Mouse (Mus musculus) kidney, postnatal 0 days (tissue): ENCODE measurements around the gene BC049715. TPM values are rescaled to one million over a fixed set of nuclear protein-coding genes. Genes with fewer than 3 reads are reported as not detected.
"Not testable (repeated sequence)": the region's sequence is repeated elsewhere in the genome, so short reads cannot be mapped to it uniquely, and the experiment has no call there.

Experiments
- ATAC-seq: fragments of 200-750 bp; cut with Nextera tagmentation; replicated peaks from 2 replicates; pipeline ENCODE4 v1.8.0; 2017; ENCODE audit warnings: low read depth, moderate number of reproducible peaks, moderate TSS enrichment, moderate library complexity; ENCODE audit not compliant: low FRiP score
- DNase-seq: peaks from one replicate; pipeline ENCODE4 v3.0.0-alpha.2; 2016; ENCODE audit warnings: low spot score
- H3K27ac ChIP-seq: fragments of 300-500 bp; sonication (generic); 2 replicates; pipeline ENCODE4 v1.5.1; 2014; ENCODE audit warnings: mild to moderate bottlenecking
- H3K27me3 ChIP-seq: fragments of 300-500 bp; sonication (generic); 2 replicates; pipeline ENCODE4 v1.6.1; 2014; ENCODE audit warnings: low read length, mixed read lengths; ENCODE audit not compliant: insufficient read depth
- H3K36me3 ChIP-seq: fragments of 300-500 bp; sonication (generic); 2 replicates; pipeline ENCODE4 v1.6.1; 2014; ENCODE audit warnings: low read length, mixed read lengths; ENCODE audit not compliant: insufficient read depth
- H3K4me1 ChIP-seq: fragments of 300-500 bp; sonication (generic); replicated peaks from 2 replicates; pipeline ENCODE4 v1.6.1; 2014; ENCODE audit warnings: antibody characterized with exemption, low read length, mixed read lengths; ENCODE audit not compliant: insufficient read depth
- H3K4me2 ChIP-seq: fragments of 300-500 bp; sonication (generic); 2 replicates; pipeline ENCODE4 v1.6.1; 2014; ENCODE audit warnings: mild to moderate bottlenecking, low read length, moderate library complexity, mixed read lengths
- H3K4me3 ChIP-seq: fragments of 300-500 bp; sonication (generic); replicated peaks from 2 replicates; pipeline ENCODE4 v1.5.1; 2014; ENCODE audit warnings: low read depth, low read length
- H3K9ac ChIP-seq: fragments of 300-500 bp; sonication (generic); 2 replicates; pipeline ENCODE4 v1.6.1; 2014; ENCODE audit warnings: low read depth, low read length
- H3K9me3 ChIP-seq: fragments of 300-500 bp; sonication (generic); replicated peaks from 2 replicates; pipeline ENCODE4 v1.6.1; 2016; ENCODE audit warnings: low read length, inconsistent platforms, mixed read lengths
- CTCF ChIP-seq: IDR thresholded peaks from 2 replicates; pipeline ENCODE4 v1.5.1; 2016; ENCODE audit warnings: antibody characterized with exemption, low read depth, mild to moderate bottlenecking, moderate library complexity
- WGBS: fragments of 180-500 bp; shearing (Covaris S2); extraction: QIAGEN DNeasy Blood & Tissue Kit; methylation state at CpG from one replicate; pipeline ENCODE4 v1.1.7; 2014; 5-methylcytosine and 5-hydroxymethylcytosine counted together
- polyA plus RNA-seq: library from polyadenylated mRNA; unstranded; fragments of >200 nt; fragmentation: Nextera tagmentation; extraction: Ambion mirVana; gene quantifications from 2 replicates; pipeline ENCODE4 v1.2.1, GENCODE M21; 2015

Gene BC049715
- polyA plus RNA-seq, 1 experiment from 2014 or later: 2.1 TPM

- no peak for TF ChIP-seq CTCF
- H3K27me3 ChIP-seq: no peaks in the 10 kb centered on the region
- H3K9me3 ChIP-seq: no peaks in the 10 kb centered on the region
- WGBS: 70% methylated on average over 5 of the region's 5 CpGs
- no peaks in the 10 kb centered on the region for H3K36me3 ChIP-seq
- no peak overlapping the region for H3K4me3 ChIP-seq
- no peaks in the 10 kb centered on the region; the same call in 1 of the 2 replicates for H3K4me1 ChIP-seq
- no peak for DNase-seq
- no peak overlapping the region for H3K9ac ChIP-seq
- no peak for ATAC-seq
- no peak overlapping the region for H3K27ac ChIP-seq
- no peak overlapping the region for H3K4me2 ChIP-seq
These were observed 41.5 kb downstream of the BC049715 start for GRCm38 (mm10) chr6:136868921-136869320.

GRCm38 (mm10) chr6:136874599-136874998 is 47.2 kb downstream of the BC049715 start:
- no peak for DNase-seq
- H3K27me3 ChIP-seq: no peaks in the 10 kb centered on the region
- ATAC-seq: no peak
- WGBS: 35% methylated on average over 8 of the region's 8 CpGs
- no peaks in the 10 kb centered on the region for H3K36me3 ChIP-seq
- peak overlapping the region; percentile 45 for H3K4me2 ChIP-seq
- no peaks in the 10 kb centered on the region; the same call in 1 of the 2 replicates for H3K4me1 ChIP-seq
- peak overlapping the region; percentile 11; the same call in 1 of the 2 replicates for H3K27ac ChIP-seq
- TF ChIP-seq CTCF: no peak
- no peaks in the 10 kb centered on the region for H3K9me3 ChIP-seq
- H3K4me3 ChIP-seq: peak overlapping the region; percentile 36
- H3K9ac ChIP-seq: peak overlapping the region; percentile 40; the same call in 1 of the 2 replicates

- H3K27me3 ChIP-seq: no peaks in the 10 kb centered on the region
- no peaks in the 10 kb centered on the region for H3K9me3 ChIP-seq
- ATAC-seq: peak; percentile 82
- peak within 1 kb of the TSS; percentile 50 for H3K4me2 ChIP-seq
- TF ChIP-seq CTCF: no peak
- H3K36me3 ChIP-seq: no peaks in the 10 kb centered on the region
- 12% methylated on average over 9 of the region's 9 CpGs for WGBS
- peak within 1 kb of the TSS; percentile 59; the same call in 1 of the 2 replicates for H3K27ac ChIP-seq
- H3K4me3 ChIP-seq: peak within 1 kb of the TSS; percentile 36
- no peaks in the 10 kb centered on the region; the same call in 1 of the 2 replicates for H3K4me1 ChIP-seq
- DNase-seq: peak; percentile 88
- H3K9ac ChIP-seq: peak within 1 kb of the TSS; percentile 59
These were observed 48.2 kb downstream of the BC049715 start, which contains the start of gene Mgp for GRCm38 (mm10) chr6:136875670-136876069. Mgp (minus strand) TSS chr6:136875823.

- no peaks in the 10 kb centered on the region for H3K4me1 ChIP-seq
- H3K27me3 ChIP-seq: no peaks in the 10 kb centered on the region
- H3K36me3 ChIP-seq: no peaks in the 10 kb centered on the region
- no peak overlapping the region for H3K9ac ChIP-seq
- H3K9me3 ChIP-seq: no peaks in the 10 kb centered on the region
- H3K27ac ChIP-seq: no peak overlapping the region
- no peak for ATAC-seq
- no peak overlapping the region for H3K4me2 ChIP-seq
- TF ChIP-seq CTCF: no peak
- H3K4me3 ChIP-seq: no peak overlapping the region
- no peak for DNase-seq
- WGBS: 45% methylated on average over 8 of the region's 8 CpGs
These were observed 54.3 kb downstream of the BC049715 start for GRCm38 (mm10) chr6:136881678-136882077.

GRCm38 (mm10) chr6:136883431-136883915 is 56.0 kb downstream of the BC049715 start:
- H3K4me2 ChIP-seq: no peak overlapping the region
- no peaks in the 10 kb centered on the region for H3K9me3 ChIP-seq
- no peak for DNase-seq
- no peak overlapping the region for H3K27ac ChIP-seq
- H3K4me3 ChIP-seq: no peak overlapping the region
- H3K9ac ChIP-seq: no peak overlapping the region
- no peak for TF ChIP-seq CTCF
- H3K27me3 ChIP-seq: no peaks in the 10 kb centered on the region
- ATAC-seq: no peak; the same call in 1 of the 2 replicates
- H3K36me3 ChIP-seq: no peaks in the 10 kb centered on the region
- no peaks in the 10 kb centered on the region for H3K4me1 ChIP-seq
- 72% methylated on average over 3 of the region's 3 CpGs for WGBS

- no peak overlapping the region for H3K9ac ChIP-seq
- H3K36me3 ChIP-seq: no peaks in the 10 kb centered on the region
- H3K4me3 ChIP-seq: no peak overlapping the region
- no peak overlapping the region for H3K4me2 ChIP-seq
- no peaks in the 10 kb centered on the region for H3K4me1 ChIP-seq
- 92% methylated on average over 6 of the region's 6 CpGs for WGBS
- no peaks in the 10 kb centered on the region for H3K9me3 ChIP-seq
- ATAC-seq (no peak; the same call in 1 of the 2 replicates), DNase-seq (no peak)
- H3K27me3 ChIP-seq: no peaks in the 10 kb centered on the region
- no peak for TF ChIP-seq CTCF
- no peak overlapping the region for H3K27ac ChIP-seq
These were observed 56.5 kb downstream of the BC049715 start for GRCm38 (mm10) chr6:136883961-136884360.

GRCm38 (mm10) chr6:136884766-136885165 is 57.3 kb downstream of the BC049715 start:
- 28% methylated on average over 1 of the region's 1 CpGs for WGBS
- not testable (repeated sequence) for ATAC-seq, H3K27me3 ChIP-seq, H3K4me3 ChIP-seq, H3K9me3 ChIP-seq, H3K4me1 ChIP-seq, H3K27ac ChIP-seq, H3K4me2 ChIP-seq, H3K36me3 ChIP-seq, H3K9ac ChIP-seq
- peak; percentile 53 for DNase-seq
